Mouse (Mus musculus) embryonic stem cell, embryonic (primary cell): ENCODE measurements around the gene Acot2.

Experiments used
- CTCF ChIA-PET, 4 experiments: fragments of 300-600 bp in 2 of 4; fragments of 350-600 bp in 2 of 4; sonication (Branson Sonifier 250); formaldehyde crosslinking; loops; one replicate each; lab custom pipeline; 2022; ENCODE audit warnings: inconsistent platforms in 2 of 4; lab: Charles Lee
- POLR2A ChIA-PET, 4 experiments: fragments of 300-600 bp in 2 of 4; fragments of 350-600 bp in 2 of 4; sonication (Branson Sonifier 250); formaldehyde crosslinking; loops; one replicate each; lab custom pipeline; 2022; ENCODE audit warnings: antibody characterized with exemption in 4 of 4, inconsistent platforms in 1 of 4; lab: Charles Lee

The Acot2 gene

DNA sequence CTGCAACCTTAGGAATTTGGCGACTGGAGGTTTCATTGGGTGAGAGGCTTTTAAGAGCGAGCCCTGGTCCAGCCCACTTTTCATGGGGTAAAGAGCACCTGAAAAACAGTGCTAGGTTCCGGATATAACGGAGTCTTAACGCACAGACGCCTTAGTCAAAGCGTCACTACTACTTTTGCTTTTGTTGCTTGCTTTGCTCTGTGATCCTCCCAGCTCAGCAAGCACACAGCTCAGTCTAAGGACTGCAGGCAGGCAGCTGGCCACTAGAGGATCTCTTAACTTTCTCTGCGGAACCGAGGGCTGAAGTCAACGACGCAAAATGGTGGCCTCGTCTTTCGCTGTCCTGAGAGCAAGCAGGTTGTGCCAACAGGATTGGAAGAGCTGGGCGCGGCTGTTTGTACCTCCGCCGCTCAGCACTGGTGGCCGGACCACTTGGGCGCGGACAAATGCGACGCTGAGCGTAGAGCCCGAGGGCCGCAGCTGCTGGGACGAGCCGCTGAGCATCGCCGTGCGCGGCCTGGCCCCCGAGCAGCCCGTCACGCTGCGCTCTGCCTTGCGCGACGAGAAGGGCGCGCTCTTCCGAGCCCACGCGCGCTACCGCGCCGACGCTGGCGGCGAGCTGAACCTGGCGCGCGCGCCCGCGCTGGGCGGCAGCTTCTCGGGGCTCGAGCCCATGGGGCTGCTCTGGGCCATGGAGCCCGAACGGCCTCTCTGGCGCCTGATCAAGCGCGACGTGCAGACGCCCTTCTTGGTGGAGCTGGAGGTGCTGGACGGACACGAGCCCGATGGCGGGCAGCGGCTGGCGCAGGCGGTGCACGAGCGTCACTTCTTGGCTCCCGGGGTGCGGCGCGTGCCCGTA is at the start of gene Acot2:
TSS of gene Acot2 (plus strand) at position 279 of the 859 bp plus-strand sequence.
- CTCF ChIA-PET: interaction anchor here in 3 of 4 experiments (0.6 to 1.6 kb wide), 12 partner anchors 16 to 602 kb away, joined by 3 to 5 read pairs (median 4); no protein-coding TSS in a partner anchor
- POLR2A ChIA-PET: interaction anchor here in 3 of 4 experiments (0.7 to 2.0 kb wide), 21 partner anchors 8 to 463 kb away, joined by 3 to 12 read pairs (median 3); partner anchors contain the start of genes Acot1 (in 3 of the 3), Aldh6a1 (in 1 of the 3), Gm49366 (in 1 of the 3) and Lin52 (in 1 of the 3)

- ChIA-PET CTCF (interaction anchor here in 1 of 4 experiments (0.6 to 1.1 kb wide), 2 partner anchors 209 to 1828 kb away, joined by 4 to 5 read pairs; no protein-coding TSS in a partner anchor), POLR2A (interaction anchor here in 1 of 4 experiments (0.6 to 1.7 kb wide), 4 partner anchors 11 to 512 kb away, joined by 3 to 6 read pairs (median 3); partner anchors contain the start of genes Aldh6a1 and Riox1)
Measured at GRCm38 (mm10) chr12:83938592-83938991, 49.1 kb upstream of the Acot2 start.

DNA sequence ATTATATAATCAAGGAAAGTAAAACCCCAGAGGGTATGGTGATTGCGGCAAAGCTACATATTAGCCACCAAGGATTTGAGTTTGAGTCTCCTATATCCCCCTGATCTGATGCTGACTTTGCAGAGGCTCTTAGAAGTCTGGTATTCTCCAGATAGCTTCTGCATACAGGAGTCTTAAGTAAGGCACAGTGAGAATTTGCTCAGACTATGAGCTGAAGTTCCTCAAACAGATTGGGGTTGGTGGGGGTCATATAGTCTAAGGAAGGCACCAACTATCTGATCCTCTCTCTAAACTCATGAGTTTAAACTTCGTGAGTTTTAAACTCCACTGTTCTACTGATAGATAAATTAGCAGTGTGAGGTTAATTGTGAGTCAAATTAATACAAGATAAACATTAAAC is 48.3 kb upstream of the Acot2 start:
- CTCF ChIA-PET: no interaction called here

GRCm38 (mm10) chr12:83940031-83940430 is 47.6 kb upstream of the Acot2 start:
- CTCF ChIA-PET: no interaction called here
- POLR2A ChIA-PET: interaction anchor here in 1 of 4 experiments (1.6 kb wide), 1 partner anchor 10 kb away, joined by 7 read pairs; the partner anchor contains the start of gene Riox1

More for the DNA sequence above, 48.3 kb upstream of the Acot2 start:
- POLR2A ChIA-PET: no interaction called here

GRCm38 (mm10) chr12:83941938-83942337 is 45.7 kb upstream of the Acot2 start:
- POLR2A ChIA-PET: interaction anchor here in 2 of 4 experiments (0.6 to 1.0 kb wide), 3 partner anchors 8 to 16 kb away, joined by 3 to 4 read pairs (median 4); partner anchors contain the start of gene Riox1 (in 2 of the 2)
- CTCF ChIA-PET: no interaction called here

GRCm38 (mm10) chr12:83947260-83947811 is 40.3 kb upstream of the Acot2 start:
- ChIA-PET CTCF (interaction anchor here in 3 of 4 experiments (0.6 kb wide), 3 partner anchors 65 to 979 kb away, joined by 3 read pairs; no protein-coding TSS in a partner anchor), POLR2A (interaction anchor here in 2 of 4 experiments (0.6 to 2.0 kb wide), 5 partner anchors 25 to 671 kb away, joined by 3 to 10 read pairs (median 4); partner anchors contain the start of gene Numb (in 1 of the 2))

DNA sequence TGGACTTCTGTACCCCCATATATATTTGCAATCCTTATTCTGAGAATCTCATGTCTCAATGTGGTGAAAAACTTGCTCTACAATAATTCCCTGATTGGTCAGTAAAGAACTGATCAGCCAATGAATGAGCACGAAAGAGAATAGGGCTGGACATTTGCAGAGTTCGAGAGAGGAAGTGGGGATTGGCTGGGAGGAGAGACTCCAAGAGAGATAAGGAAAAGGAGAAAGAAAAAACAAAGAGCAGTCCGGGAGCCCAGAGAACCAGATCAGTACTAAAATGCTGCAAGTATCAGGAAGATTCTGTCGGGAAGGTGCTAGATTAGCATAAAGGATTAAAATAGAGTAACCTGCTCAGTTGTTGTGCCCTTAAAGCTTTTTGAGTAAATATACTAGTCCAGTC is 38.6 kb upstream of the Acot2 start:
- POLR2A ChIA-PET: interaction anchor here in 2 of 4 experiments (0.6 to 2.0 kb wide), 4 partner anchors 9 to 137 kb away, joined by 4 to 10 read pairs (median 6); partner anchors contain the start of gene Numb (in 1 of the 2)
- CTCF ChIA-PET: interaction anchor here in 1 of 4 experiments (0.5 kb wide), 1 partner anchor 273 kb away, joined by 4 read pairs; no protein-coding TSS in a partner anchor

- POLR2A ChIA-PET: interaction anchor here (0.7 to 2.5 kb wide), 32 partner anchors 8 to 1129 kb away, joined by 3 to 12 read pairs (median 3); partner anchors contain the start of genes Psen1 (in 2 of the 4), Acot2 (in 1 of the 4), Aldh6a1 (in 1 of the 4) and Lin52 (in 1 of the 4)
- CTCF ChIA-PET: interaction anchor here in 2 of 4 experiments (0.5 to 2.0 kb wide), 4 partner anchors 18 to 113 kb away, joined by 3 to 12 read pairs (median 9); no protein-coding TSS in a partner anchor
Measured at GRCm38 (mm10) chr12:83949776-83950492, 37.7 kb upstream of the Acot2 start.

- CTCF ChIA-PET: interaction anchor here in 2 of 4 experiments (0.5 to 2.0 kb wide), 5 partner anchors 18 to 113 kb away, joined by 3 to 12 read pairs (median 6); partner anchors contain the start of gene Acot2 (in 1 of the 2)
- POLR2A ChIA-PET: interaction anchor here (0.5 to 2.5 kb wide), 35 partner anchors 9 to 501 kb away, joined by 3 to 12 read pairs (median 3); partner anchors contain the start of genes Psen1 (in 2 of the 4), Acot2 (in 1 of the 4), Aldh6a1 (in 1 of the 4) and Heatr4 (in 1 of the 4)
Measured at GRCm38 (mm10) chr12:83950493-83950839, 37.2 kb upstream of the Acot2 start, which contains the start of gene Riox1. Gene Riox1 (plus strand): TSS chr12:83950608.

- CTCF ChIA-PET: interaction anchor here (0.5 to 2.0 kb wide), 7 partner anchors 17 to 198 kb away, joined by 3 to 12 read pairs (median 3); partner anchors contain the start of gene Acot2 (in 1 of the 4)
- POLR2A ChIA-PET: interaction anchor here (0.5 to 2.5 kb wide), 35 partner anchors 9 to 500 kb away, joined by 3 to 12 read pairs (median 3); partner anchors contain the start of genes Acot2 (in 1 of the 4), Aldh6a1 (in 1 of the 4), Heatr4 (in 1 of the 4) and Lin52 (in 1 of the 4)
Measured at GRCm38 (mm10) chr12:83950840-83951701, 36.6 kb upstream of the Acot2 start.

GRCm38 (mm10) chr12:83951711-83952575 is 35.7 kb upstream of the Acot2 start:
- ChIA-PET POLR2A (interaction anchor here (0.6 to 2.5 kb wide), 8 partner anchors 15 to 499 kb away, joined by 3 to 12 read pairs (median 3); partner anchors contain the start of genes Acot2 (in 1 of the 4), Aldh6a1 (in 1 of the 4) and Lin52 (in 1 of the 4)), CTCF (interaction anchor here in 2 of 4 experiments (0.5 to 1.8 kb wide), 3 partner anchors 16 to 20 kb away, joined by 3 to 6 read pairs (median 3); no protein-coding TSS in a partner anchor)

GRCm38 (mm10) chr12:83958278-83958677 is 29.4 kb upstream of the Acot2 start:
- CTCF ChIA-PET: interaction anchor here in 2 of 4 experiments (1.0 to 1.3 kb wide), 1 partner anchor 14 kb away, joined by 3 to 4 read pairs; no protein-coding TSS in a partner anchor
- POLR2A ChIA-PET: interaction anchor here in 1 of 4 experiments (1.1 to 1.8 kb wide), 2 partner anchors 9 to 17 kb away, joined by 3 to 5 read pairs; no protein-coding TSS in a partner anchor

DNA sequence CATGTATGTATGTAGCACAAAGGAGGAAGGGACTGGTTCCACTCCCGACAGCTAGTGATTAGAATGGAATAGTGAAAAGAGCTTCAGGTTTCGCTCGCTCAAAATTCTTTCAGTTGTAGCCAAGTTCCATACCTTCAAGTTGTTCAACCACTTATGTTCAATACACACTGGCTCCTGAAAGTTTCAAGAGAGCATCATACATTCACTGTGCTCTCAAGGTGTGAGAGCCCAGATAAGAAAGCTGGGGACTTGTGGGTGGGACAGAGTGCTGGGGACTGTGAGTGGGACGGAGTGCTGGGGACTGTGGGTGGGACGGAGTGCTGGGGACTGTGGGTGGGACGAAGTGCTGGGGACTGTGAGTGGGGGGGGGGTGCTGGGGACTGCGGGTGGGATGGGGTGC is 22.4 kb upstream of the Acot2 start:
- POLR2A ChIA-PET: interaction anchor here in 2 of 4 experiments (0.6 to 2.2 kb wide), 4 partner anchors 11 to 27 kb away, joined by 3 to 16 read pairs (median 5); partner anchors contain the start of gene Riox1 (in 1 of the 2)
- CTCF ChIA-PET: no interaction called here

DNA sequence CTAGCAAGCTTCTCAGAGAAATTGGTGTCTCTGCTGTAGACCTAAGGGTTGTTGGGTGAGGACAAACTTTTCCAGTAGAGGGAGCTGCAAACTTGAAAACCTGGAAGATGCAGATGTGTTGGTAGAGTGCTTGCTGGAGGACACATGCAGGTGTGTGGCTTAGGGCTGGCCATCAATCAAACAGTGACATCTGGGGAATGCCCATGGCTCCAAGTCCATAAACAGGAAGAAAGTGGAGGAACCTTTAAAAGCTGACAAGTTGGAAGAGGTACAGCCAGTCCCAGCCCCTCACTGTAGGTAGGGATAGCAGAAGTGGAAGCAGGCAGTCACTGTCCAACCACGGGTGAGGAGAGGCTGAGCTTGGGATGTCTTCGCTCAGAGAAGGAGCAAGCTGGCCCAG is 15.5 kb upstream of the Acot2 start:
- ChIA-PET POLR2A (interaction anchor here in 2 of 4 experiments (0.5 to 1.4 kb wide), 2 partner anchors 68 to 131 kb away, joined by 3 read pairs; no protein-coding TSS in a partner anchor), CTCF (interaction anchor here (0.6 to 1.8 kb wide), 24 partner anchors 9 to 218 kb away, joined by 3 to 18 read pairs (median 4); partner anchors contain the start of genes Acot2 (in 2 of the 4), Acot3 (in 1 of the 4), Acot5 (in 1 of the 4) and Riox1 (in 1 of the 4))
